Mouse (Mus musculus) olfactory bulb, adult 2 months (tissue): ENCODE measurements around the gene Dhx37.

ENCODE experiments used
- CTCF ChIP-seq: fragments of 200-500 bp; IDR thresholded peaks from 2 replicates; pipeline ENCODE4 v1.5.1; 2012; ENCODE audit warnings: low read depth, mild to moderate bottlenecking, low read length, moderate library complexity; ENCODE audit not compliant: insufficient read depth
- POLR2A ChIP-seq: fragments of 200-500 bp; IDR thresholded peaks from 2 replicates; pipeline ENCODE4 v1.6.1; 2012; ENCODE audit warnings: mild to moderate bottlenecking, low read depth, low read length, moderate library complexity; ENCODE audit not compliant: insufficient read depth

GRCm38 (mm10) chr5:125392977-125393621 is 40.8 kb downstream of the Dhx37 start:
- TF ChIP-seq POLR2A: no peak
- no peak for TF ChIP-seq CTCF
